Mouse (Mus musculus): ENCODE measurements around the gene Gsap.
A peak's percentile ranks its signal among the peaks of the same experiment; 100 is the strongest.
"Not testable (repeated sequence)": the region's sequence is repeated elsewhere in the genome, so short reads cannot be mapped to it uniquely, and the experiment has no call there.

Gsap gene

GRCm38 (mm10) chr5:21257806-21258205, 71.8 kb downstream of the Gsap start:
- DNase-seq (ENCODE audit: low read depth in 2 of 2, low spot score in 2 of 2), result peak in 1 of 2 experiments; percentile 38

- no peak for DNase-seq (ENCODE audit: low read depth in 2 of 2, low spot score in 2 of 2)
Observed at GRCm38 (mm10) chr5:21260746-21261145, 74.7 kb downstream of the Gsap start.

- DNase-seq (ENCODE audit: low read depth in 2 of 2, low spot score in 2 of 2), result no peak
Observed at GRCm38 (mm10) chr5:21261202-21261844, 75.3 kb downstream of the Gsap start.

- DNase-seq (ENCODE audit: low read depth in 2 of 2, low spot score in 2 of 2), result no peak
Observed at GRCm38 (mm10) chr5:21263202-21264055, 77.4 kb downstream of the Gsap start.

- no peak for DNase-seq (ENCODE audit: low read depth in 2 of 2, low spot score in 2 of 2)
Observed at GRCm38 (mm10) chr5:21264352-21265021, 78.4 kb downstream of the Gsap start.

- DNase-seq (ENCODE audit: low read depth in 2 of 2, low spot score in 2 of 2), result peak; percentile 68 to 73
Observed at GRCm38 (mm10) chr5:21265049-21265448, 79.0 kb downstream of the Gsap start.

GRCm38 (mm10) chr5:21267090-21267489, 81.0 kb downstream of the Gsap start:
- no peak for DNase-seq (ENCODE audit: low read depth in 2 of 2, low spot score in 2 of 2)

- DNase-seq (ENCODE audit: low read depth in 2 of 2, low spot score in 2 of 2), result no peak
Observed at GRCm38 (mm10) chr5:21269446-21269845, 83.4 kb downstream of the Gsap start.

GRCm38 (mm10) chr5:21270756-21271155, 84.7 kb downstream of the Gsap start:
- DNase-seq (ENCODE audit: low read depth in 2 of 2, low spot score in 2 of 2), result no peak

GRCm38 (mm10) chr5:21271386-21272354, 85.6 kb downstream of the Gsap start:
- DNase-seq (ENCODE audit: low read depth in 2 of 2, low spot score in 2 of 2), result no peak

GRCm38 (mm10) chr5:21277685-21278084, 91.6 kb downstream of the Gsap start:
- not testable (repeated sequence) for DNase-seq (ENCODE audit: low read depth in 2 of 2, low spot score in 2 of 2)

- no peak for DNase-seq (ENCODE audit: low read depth in 2 of 2, low spot score in 2 of 2)
Observed at GRCm38 (mm10) chr5:21283356-21284062, 97.5 kb downstream of the Gsap start.

- no peak for DNase-seq (ENCODE audit: low read depth in 2 of 2, low spot score in 2 of 2)
Observed at GRCm38 (mm10) chr5:21288658-21289435, 102.8 kb downstream of the Gsap start.

- DNase-seq (ENCODE audit: low read depth in 2 of 2, low spot score in 2 of 2), result no peak
Observed at GRCm38 (mm10) chr5:21290594-21290993, 104.5 kb downstream of the Gsap start.

GRCm38 (mm10) chr5:21295683-21296082, 109.6 kb downstream of the Gsap start:
- no peak for DNase-seq (ENCODE audit: low read depth in 2 of 2, low spot score in 2 of 2)

GRCm38 (mm10) chr5:21299076-21299755, 113.2 kb downstream of the Gsap start:
- no peak for DNase-seq (ENCODE audit: low read depth in 2 of 2, low spot score in 2 of 2)

- no peak for DNase-seq (ENCODE audit: low read depth in 2 of 2, low spot score in 2 of 2)
Observed at GRCm38 (mm10) chr5:21300058-21300457, 114.0 kb downstream of the Gsap start.

- no peak for DNase-seq (ENCODE audit: low read depth in 2 of 2, low spot score in 2 of 2)
Observed at GRCm38 (mm10) chr5:21301011-21301410, 115.0 kb downstream of the Gsap start.

- no peak for DNase-seq (ENCODE audit: low read depth in 2 of 2, low spot score in 2 of 2)
Observed at GRCm38 (mm10) chr5:21307165-21307564, 121.1 kb downstream of the Gsap start.
